Mouse (Mus musculus) cerebellum, adult 2 months (tissue): ENCODE results near the gene Ifngr2. TPM values are rescaled to one million over a fixed set of nuclear protein-coding genes. Genes with fewer than 3 reads are reported as not detected.

ENCODE experiments used
- DNase-seq, 2 experiments: peaks; one replicate each; pipeline ENCODE4 v3.0.0; 2021
- H3K27ac ChIP-seq: fragments of 200-500 bp; 2 replicates; pipeline ENCODE4 v1.5.1; 2012; ENCODE audit warnings: low read length, control low read depth, inconsistent platforms; ENCODE audit not compliant: insufficient read depth
- H3K27me3 ChIP-seq: fragments of 200-500 bp; 2 replicates; pipeline ENCODE4 v1.6.1; 2012; ENCODE audit warnings: inconsistent platforms, mild to moderate bottlenecking, low read length, moderate library complexity; ENCODE audit not compliant: control insufficient read depth, insufficient read depth
- H3K4me1 ChIP-seq: fragments of 200-500 bp; 2 replicates; pipeline ENCODE4 v1.6.1; 2011; ENCODE audit warnings: low read length; ENCODE audit not compliant: control insufficient read depth, insufficient read depth
- H3K4me3 ChIP-seq: fragments of 200-500 bp; replicated peaks from 2 replicates; pipeline ENCODE3; 2011; ENCODE audit warnings: mild to moderate bottlenecking, low read depth, low read length, control low read depth; ENCODE audit not compliant: insufficient read depth
- CTCF ChIP-seq: fragments of 200-500 bp; IDR thresholded peaks from 2 replicates; pipeline ENCODE4 v1.5.1; 2011; ENCODE audit warnings: low read depth, mild to moderate bottlenecking, control low read depth, low read length, moderate library complexity, borderline replicate concordance; ENCODE audit not compliant: insufficient read depth
- POLR2A ChIP-seq: fragments of 200-500 bp; IDR thresholded peaks from 2 replicates; pipeline ENCODE4 v1.6.1; 2011; ENCODE audit warnings: low read length, control low read depth, borderline replicate concordance; ENCODE audit not compliant: insufficient read depth
- WGBS: fragments of 180-500 bp; shearing (Covaris S2); methylation state at CpG from one replicate; pipeline ENCODE4 v1.1.7; 2018; 5-methylcytosine and 5-hydroxymethylcytosine counted together
- polyA plus RNA-seq: library from polyadenylated mRNA; depleted of rRNA; stranded (reverse); fragments of >200 nt; gene quantifications from 2 replicates; pipeline ENCODE4 v1.2.3, GENCODE M21; 2012

Gene Ifngr2
- polyA plus RNA-seq, 1 experiment = 34.5 TPM

DNA sequence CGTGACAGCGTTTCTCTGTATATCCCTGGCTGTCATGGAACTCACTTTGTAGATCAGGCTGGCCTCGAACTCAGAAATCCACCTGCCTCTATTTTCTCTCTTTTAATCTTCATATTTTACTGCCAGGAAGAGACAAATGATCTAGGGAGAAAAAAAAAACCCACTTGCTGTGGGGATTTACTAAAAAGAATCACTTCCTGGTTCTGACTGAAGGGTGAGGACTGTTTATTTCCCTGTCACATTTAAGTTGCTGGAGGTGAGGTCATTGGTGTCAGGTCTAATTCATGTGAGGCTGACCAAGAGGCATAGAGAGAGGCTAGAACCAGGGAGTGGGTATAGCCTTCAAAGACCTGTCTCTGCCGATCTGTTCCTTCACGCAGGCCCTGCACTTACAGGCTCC, 2.7 kb downstream of the Ifngr2 start:
- 78% methylated on average over 5 of the region's 5 CpGs for whole genome bisulfite sequencing
- Histone ChIP-seq H3K4me3 (no peak overlapping the region), H3K4me1 (peaks cover 6% of the 10 kb centered on the region), H3K27me3 (no peaks in the 10 kb centered on the region), H3K27ac (no peak overlapping the region)
- TF ChIP-seq CTCF = no peak
- no peak for TF ChIP-seq POLR2A
- no peak for DNase-seq

DNA sequence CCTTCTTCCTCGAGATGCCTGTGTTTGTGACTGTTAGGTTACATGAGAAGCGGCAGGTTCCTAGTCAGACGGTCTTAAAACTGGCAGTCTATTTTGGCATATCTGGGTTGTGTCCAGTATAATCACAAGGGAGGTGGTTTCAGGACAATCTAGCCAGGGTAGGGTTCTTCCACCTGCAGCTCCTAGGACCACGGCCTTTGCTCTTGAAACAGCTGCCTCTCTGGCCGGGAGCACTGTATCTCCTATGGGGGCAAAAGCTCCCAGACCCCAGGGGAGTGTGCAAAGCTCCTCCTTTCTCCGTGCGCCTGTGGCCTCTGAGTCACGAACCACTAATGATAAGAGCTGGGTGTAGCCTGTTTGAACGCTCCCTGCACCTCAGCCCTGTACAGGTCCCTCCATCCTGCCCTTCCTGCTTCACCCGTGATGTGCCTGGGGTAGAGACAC, 4.2 kb downstream of the Ifngr2 start:
- Histone ChIP-seq H3K27me3 (no peaks in the 10 kb centered on the region), H3K4me1 (peaks cover 6% of the 10 kb centered on the region), H3K27ac (no peak overlapping the region), H3K4me3 (no peak overlapping the region)
- TF ChIP-seq CTCF (no peak), POLR2A (no peak)
- WGBS = 57% methylated on average over 10 of the region's 10 CpGs
- DNase-seq = no peak

DNA sequence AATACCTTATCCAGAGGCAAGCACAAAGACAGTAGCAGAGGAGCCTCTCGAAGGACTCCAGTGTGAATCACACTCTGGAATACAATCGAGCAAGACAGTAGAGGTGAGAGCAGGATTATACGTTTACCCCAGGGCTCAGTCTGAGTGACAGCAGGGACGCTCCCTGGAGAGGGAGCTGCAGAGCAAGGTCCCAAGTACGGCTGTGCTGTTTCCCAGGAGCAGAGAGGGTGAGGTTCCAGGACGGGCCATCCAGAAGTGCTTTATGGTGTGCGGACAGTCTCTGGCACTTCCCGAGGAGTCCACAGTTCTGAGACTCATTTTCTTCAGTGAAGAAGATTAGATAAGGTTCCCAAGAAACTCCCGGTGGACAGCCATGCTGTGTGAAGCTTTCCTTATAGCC, 5.2 kb downstream of the Ifngr2 start:
- peaks cover 6% of the 10 kb centered on the region for H3K4me1 ChIP-seq

DNA sequence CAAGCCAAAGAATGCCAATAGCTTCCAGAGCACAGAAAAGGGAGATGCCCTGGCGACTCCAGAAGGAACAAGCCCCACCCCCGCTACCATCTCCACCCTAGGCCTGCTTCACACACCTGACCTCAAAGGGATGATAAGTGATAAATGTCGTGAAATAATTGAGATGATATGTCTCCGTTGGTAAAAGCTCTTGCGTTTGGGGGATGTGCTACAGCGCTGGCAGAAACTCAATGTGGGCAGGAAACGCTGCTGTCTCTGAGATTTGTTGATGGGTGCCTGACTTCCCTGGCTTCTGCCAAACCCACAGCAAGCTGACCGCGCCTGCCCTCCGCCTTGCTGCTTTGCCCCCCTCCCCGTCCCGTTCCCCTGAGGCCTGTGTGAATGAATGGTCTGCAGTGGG, 6.8 kb downstream of the Ifngr2 start:
- Histone ChIP-seq H3K27me3 (no peaks in the 10 kb centered on the region), H3K27ac (no peak overlapping the region), H3K4me3 (peak overlapping the region; percentile 19), H3K4me1 (peaks cover 6% of the 10 kb centered on the region)
- no peak for DNase-seq
- 16% methylated on average over 12 of the region's 12 CpGs for WGBS
- no peak for TF ChIP-seq CTCF
- TF ChIP-seq POLR2A = no peak

More for the DNA sequence above, 5.2 kb downstream of the Ifngr2 start:
- Histone ChIP-seq H3K27ac (no peak overlapping the region), H3K4me3 (no peak overlapping the region), H3K27me3 (no peaks in the 10 kb centered on the region)
- 77% methylated on average over 9 of the region's 9 CpGs for WGBS
- no peak for DNase-seq
- TF ChIP-seq CTCF (no peak), POLR2A (no peak)

DNA sequence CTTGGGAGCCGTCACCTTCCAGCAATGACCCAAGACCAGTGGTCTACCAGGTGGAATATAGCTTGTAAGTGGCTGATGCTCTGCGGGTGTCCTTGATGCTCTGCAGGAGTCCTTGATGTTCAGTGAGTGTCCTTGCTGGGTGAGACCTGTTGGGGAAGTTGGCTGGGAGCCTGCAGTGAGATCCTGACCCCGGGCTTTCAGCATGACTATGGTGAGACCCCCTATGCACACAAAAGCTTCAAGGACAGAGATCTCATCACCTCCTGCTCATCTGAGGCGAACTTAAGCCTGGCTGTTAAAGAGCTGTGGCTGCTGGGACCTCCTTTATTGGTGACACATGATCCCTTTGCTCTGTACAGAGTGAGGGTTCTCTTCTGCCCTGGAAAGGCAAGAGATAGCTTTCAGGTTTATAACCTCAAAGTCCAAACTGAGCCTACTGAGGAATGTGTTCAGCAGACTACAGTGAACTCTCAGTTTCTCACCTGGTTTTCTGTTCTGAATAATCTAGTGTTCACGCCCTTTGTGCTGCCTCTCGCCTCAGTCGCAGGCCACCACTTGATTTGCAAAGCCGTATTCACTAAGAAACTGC, 8.2 kb downstream of the Ifngr2 start:
- no peak for DNase-seq
- H3K4me3 ChIP-seq = no peak overlapping the region
- peaks cover 6% of the 10 kb centered on the region for H3K4me1 ChIP-seq
- no peak for TF ChIP-seq CTCF
- no peak for TF ChIP-seq POLR2A
- 86% methylated on average over 8 of the region's 8 CpGs for WGBS
- no peaks in the 10 kb centered on the region for H3K27me3 ChIP-seq
- H3K27ac ChIP-seq = no peak overlapping the region

DNA sequence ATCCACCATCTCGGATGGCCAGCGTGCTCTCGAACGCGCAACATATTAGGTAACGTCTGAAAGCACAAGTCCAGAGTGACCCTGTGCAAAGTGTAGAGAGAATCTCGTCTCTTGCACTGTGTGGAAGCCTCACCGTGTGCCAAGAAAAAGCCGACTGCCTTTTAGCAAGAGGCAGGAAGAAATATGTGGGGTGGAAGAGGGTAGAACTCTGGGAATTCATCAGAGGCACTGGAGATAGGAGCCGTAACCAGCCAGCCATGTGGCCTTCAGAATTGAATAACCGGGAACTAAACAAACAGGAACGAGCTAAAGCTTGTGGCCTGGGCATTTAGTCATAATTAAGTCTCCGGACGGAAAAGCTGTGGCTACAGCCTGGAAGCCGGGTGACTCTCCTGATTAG, 9.8 kb downstream of the Ifngr2 start:
- WGBS = 79% methylated on average over 15 of the region's 15 CpGs
- no peaks in the 10 kb centered on the region for H3K27me3 ChIP-seq
- H3K4me1 ChIP-seq = peaks cover 6% of the 10 kb centered on the region
- no peak overlapping the region for H3K4me3 ChIP-seq
- H3K27ac ChIP-seq = no peak overlapping the region
- DNase-seq = no peak
- TF ChIP-seq POLR2A (no peak), CTCF (no peak)

DNA sequence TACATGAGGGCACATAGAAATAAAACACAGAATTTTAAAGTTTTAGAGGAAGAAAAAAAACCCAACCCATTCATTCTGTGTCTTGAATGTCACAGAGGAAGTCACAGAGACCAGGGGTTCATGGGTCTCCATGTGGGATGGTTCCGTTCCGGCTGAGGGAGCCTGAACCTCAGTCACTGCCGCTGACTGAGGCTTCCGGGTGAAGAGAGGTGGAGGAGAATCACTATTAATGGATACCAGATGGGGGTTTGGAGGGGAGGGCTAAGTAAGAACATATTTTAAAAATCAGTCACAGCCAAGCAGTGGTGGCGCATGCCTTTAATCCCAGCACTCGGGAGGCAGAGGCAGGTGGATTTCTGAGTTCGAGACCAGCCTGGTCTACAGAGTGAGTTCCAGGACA, 10.3 kb downstream of the Ifngr2 start:
- Histone ChIP-seq H3K4me1 (peaks cover 6% of the 10 kb centered on the region), H3K27me3 (no peaks in the 10 kb centered on the region), H3K4me3 (no peak overlapping the region), H3K27ac (no peak overlapping the region)
- TF ChIP-seq CTCF (no peak), POLR2A (no peak)
- 90% methylated on average over 7 of the region's 7 CpGs for WGBS
- no peak for DNase-seq

DNA sequence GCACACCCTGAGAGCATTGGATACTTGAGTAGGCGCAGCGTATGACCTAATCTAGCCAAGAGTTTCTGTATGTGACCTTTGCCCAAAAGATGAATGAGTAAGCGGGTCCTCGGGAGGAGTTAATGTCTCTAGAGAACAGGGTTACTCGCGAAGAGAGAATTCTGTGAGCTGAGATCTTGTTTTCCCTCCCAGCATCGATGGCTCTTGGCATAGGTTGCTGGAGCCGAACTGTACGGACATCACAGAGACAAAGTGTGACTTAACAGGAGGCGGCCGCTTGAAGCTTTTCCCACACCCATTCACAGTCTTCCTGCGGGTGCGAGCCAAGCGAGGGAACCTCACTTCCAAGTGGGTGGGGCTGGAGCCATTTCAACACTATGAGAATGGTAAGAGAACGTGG, 10.8 kb downstream of the Ifngr2 start:
- no peak for DNase-seq
- no peak for TF ChIP-seq POLR2A
- no peak for TF ChIP-seq CTCF
- 77% methylated on average over 15 of the region's 15 CpGs for WGBS

DNA sequence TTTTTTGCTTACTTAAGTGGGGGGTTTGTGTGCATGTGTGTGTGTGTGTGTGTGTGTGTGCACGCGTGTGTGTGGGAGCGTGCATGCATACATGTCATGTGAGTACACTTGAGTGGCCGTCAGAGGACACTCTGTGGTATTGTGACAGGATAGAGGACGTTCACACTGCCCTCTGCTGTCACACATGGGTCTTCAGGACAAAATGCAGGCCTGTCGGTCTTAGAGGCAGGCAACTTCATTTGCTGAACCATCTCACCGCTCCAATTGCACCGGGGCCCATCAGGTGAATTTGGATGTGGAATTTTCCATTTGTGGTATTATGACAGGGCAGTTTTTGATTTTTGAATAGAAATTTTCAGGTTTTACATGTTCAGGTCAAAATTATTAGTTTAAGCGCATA, 14.2 kb downstream of the Ifngr2 start:
- Histone ChIP-seq H3K27me3 (no peaks in the 10 kb centered on the region), H3K27ac (no peak overlapping the region), H3K4me3 (no peak overlapping the region), H3K4me1 (no peaks in the 10 kb centered on the region)
- WGBS = 37% methylated on average over 9 of the region's 9 CpGs
- peak; percentile 39 to 44 for DNase-seq
- TF ChIP-seq CTCF (peak; percentile 74), POLR2A (no peak)

More for the DNA sequence above, 10.8 kb downstream of the Ifngr2 start:
- no peak overlapping the region for H3K27ac ChIP-seq
- H3K4me1 ChIP-seq = peaks cover 6% of the 10 kb centered on the region
- no peaks in the 10 kb centered on the region for H3K27me3 ChIP-seq
- H3K4me3 ChIP-seq = no peak overlapping the region
